Mouse (Mus musculus) right cerebral cortex, postnatal 10 days (tissue): Measurements from ENCODE around the gene H2al1g.
A peak's percentile ranks its signal among the peaks of the same experiment; 100 is the strongest.
"Not testable (repeated sequence)": the region's sequence is repeated elsewhere in the genome, so short reads cannot be mapped to it uniquely, and the experiment has no call there.

Experiments used
- DNase-seq, 2 experiments: peaks; one replicate each; pipeline ENCODE4 v3.0.0; 2021; ENCODE audit warnings: low spot score in 2 of 2

The H2al1g gene

GRCm38 (mm10) chrX:11317956-11318355 lies at the start of gene H2al1g:
Gene H2al1g, plus strand, starts transcription at chrX:11318256.
- DNase-seq, result not testable (repeated sequence)

GRCm38 (mm10) chrX:11269074-11269473 lies 49.0 kb upstream of the H2al1g start:
- peak; percentile 61 to 67 for DNase-seq

- no peak for DNase-seq
Measured at GRCm38 (mm10) chrX:11273190-11273589, 44.9 kb upstream of the H2al1g start.

GRCm38 (mm10) chrX:11277083-11277482 lies 41.0 kb upstream of the H2al1g start:
- DNase-seq, result peak in 1 of 2 experiments; percentile 27

GRCm38 (mm10) chrX:11280741-11281140 lies 37.3 kb upstream of the H2al1g start:
- DNase-seq, result no peak

- DNase-seq, result peak; percentile 24
Measured at GRCm38 (mm10) chrX:11288306-11288882, 29.7 kb upstream of the H2al1g start.

GRCm38 (mm10) chrX:11289244-11289643 lies 28.8 kb upstream of the H2al1g start:
- no peak for DNase-seq

GRCm38 (mm10) chrX:11298957-11299356 lies 19.1 kb upstream of the H2al1g start, which contains the start of gene H2al1a:
Gene H2al1a, plus strand, starts transcription at chrX:11299257.
- DNase-seq, result not testable (repeated sequence)

GRCm38 (mm10) chrX:11302132-11302531 lies 15.9 kb upstream of the H2al1g start, which contains the start of gene H2al1b:
Gene H2al1b, plus strand, starts transcription at chrX:11302432.
- not testable (repeated sequence) for DNase-seq

GRCm38 (mm10) chrX:11305355-11305754 lies 12.7 kb upstream of the H2al1g start, which contains the start of gene H2al1c:
Gene H2al1c, plus strand, starts transcription at chrX:11305655.
- not testable (repeated sequence) for DNase-seq

GRCm38 (mm10) chrX:11308524-11308923 lies 9.5 kb upstream of the H2al1g start, which contains the start of gene H2al1d:
Gene H2al1d, plus strand, starts transcription at chrX:11308824.
- not testable (repeated sequence) for DNase-seq

GRCm38 (mm10) chrX:11311634-11312033 lies 6.4 kb upstream of the H2al1g start, which contains the start of gene H2al1e:
Gene H2al1e, plus strand, starts transcription at chrX:11311934.
- not testable (repeated sequence) for DNase-seq

GRCm38 (mm10) chrX:11314858-11315257 lies 3.2 kb upstream of the H2al1g start, which contains the start of gene H2al1f:
Gene H2al1f, plus strand, starts transcription at chrX:11315158.
- not testable (repeated sequence) for DNase-seq

GRCm38 (mm10) chrX:11321192-11321591 lies 3.1 kb downstream of the H2al1g start, which contains the start of gene H2al1h:
Gene H2al1h, plus strand, starts transcription at chrX:11321492.
- DNase-seq, result not testable (repeated sequence)

- not testable (repeated sequence) for DNase-seq
Measured at GRCm38 (mm10) chrX:11324359-11324758, 6.3 kb downstream of the H2al1g start, which contains the start of gene H2al1i. Gene H2al1i, plus strand, starts transcription at chrX:11324659.

- DNase-seq, result not testable (repeated sequence)
Measured at GRCm38 (mm10) chrX:11327522-11327921, 9.5 kb downstream of the H2al1g start, which contains the start of gene H2al1j. Gene H2al1j, plus strand, starts transcription at chrX:11327822.

GRCm38 (mm10) chrX:11345762-11346161 lies 27.7 kb downstream of the H2al1g start:
- DNase-seq, result peak; percentile 24 to 36

GRCm38 (mm10) chrX:11346756-11347155 lies 28.7 kb downstream of the H2al1g start:
- DNase-seq, result no peak

- DNase-seq, result no peak
Measured at GRCm38 (mm10) chrX:11360823-11361222, 42.8 kb downstream of the H2al1g start.

GRCm38 (mm10) chrX:11361261-11361660 lies 43.2 kb downstream of the H2al1g start:
- DNase-seq, result no peak

- DNase-seq, result peak; percentile 27 to 42
Measured at GRCm38 (mm10) chrX:11363890-11364289, 45.8 kb downstream of the H2al1g start.

GRCm38 (mm10) chrX:11365151-11365550 lies 47.1 kb downstream of the H2al1g start:
- peak in 1 of 2 experiments; percentile 28 for DNase-seq
